In genomic region chr2:178214531-178214930, GRCm38 (mm10) we compare ENCODE assay signal across 20 mouse cellular contexts.
"Had no signal": no experiment of that assay in that cellular context is flagged by ENCODE, and none has a peak within 500 bp of the region (broad histone marks: within the 10 kb centered on the region; RNA-seq: fewer than 3 reads in every experiment).

No protein-coding gene starts in this region.

- H3K36me3 ChIP-seq: intestine, embryonic 15.5 days; kidney, embryonic 15.5 days; limb, embryonic 12.5 days; limb, embryonic 15.5 days; midbrain, embryonic 15.5 days; neural tube, embryonic 13.5 days; stomach, embryonic 15.5 days had no signal

- H3K4me1 ChIP-seq: intestine, embryonic 15.5 days; kidney, embryonic 15.5 days; neural tube, embryonic 13.5 days; stomach, embryonic 15.5 days had no signal

- H3K4me2 ChIP-seq: intestine, embryonic 15.5 days; kidney, embryonic 15.5 days; limb, embryonic 12.5 days; limb, embryonic 15.5 days; liver, embryonic 11.5 days; lung, embryonic 14.5 days; midbrain, embryonic 15.5 days; neural tube, embryonic 13.5 days; stomach, embryonic 15.5 days had no signal

- H3K9me3 ChIP-seq: intestine, embryonic 15.5 days; kidney, embryonic 15.5 days; limb, embryonic 12.5 days; limb, embryonic 15.5 days; midbrain, embryonic 15.5 days; neural tube, embryonic 13.5 days; stomach, embryonic 15.5 days had no signal

- DNase-seq: kidney, adult 11 months; kidney, adult 8-10 months; kidney, postnatal 10 days; kidney, postnatal 36 days; liver, postnatal 0 days; lung, embryonic 14.5 days; spleen, adult 18-20 months; thymus, postnatal 36 days had no signal

- H3K4me3 ChIP-seq: intestine, embryonic 15.5 days; kidney, embryonic 15.5 days; limb, embryonic 12.5 days; limb, embryonic 15.5 days; midbrain, embryonic 15.5 days; myocyte; neural tube, embryonic 13.5 days; stomach, embryonic 15.5 days had no signal

- H3K27me3 ChIP-seq: intestine, embryonic 15.5 days; kidney, embryonic 15.5 days; limb, embryonic 12.5 days; limb, embryonic 15.5 days; midbrain, embryonic 15.5 days; neural tube, embryonic 13.5 days; stomach, embryonic 15.5 days had no signal

- H3K9ac ChIP-seq: intestine, embryonic 15.5 days; kidney, embryonic 15.5 days; limb, embryonic 12.5 days; limb, embryonic 15.5 days; liver, embryonic 14.5 days; liver, postnatal 0 days; lung, embryonic 14.5 days; midbrain, embryonic 15.5 days; neural tube, embryonic 13.5 days; stomach, embryonic 15.5 days had no signal

- H3K27ac ChIP-seq: intestine, embryonic 15.5 days; kidney, embryonic 15.5 days; limb, embryonic 12.5 days; limb, embryonic 15.5 days; liver, embryonic 14.5 days; macrophage; midbrain, embryonic 15.5 days; neural tube, embryonic 13.5 days; stomach, embryonic 15.5 days had no signal

- ATAC-seq: intestine, embryonic 15.5 days; liver, postnatal 0 days; lung, postnatal 0 days had no signal
